8 mouse cellular contexts compared by ENCODE assay signal in the genomic region with DNA sequence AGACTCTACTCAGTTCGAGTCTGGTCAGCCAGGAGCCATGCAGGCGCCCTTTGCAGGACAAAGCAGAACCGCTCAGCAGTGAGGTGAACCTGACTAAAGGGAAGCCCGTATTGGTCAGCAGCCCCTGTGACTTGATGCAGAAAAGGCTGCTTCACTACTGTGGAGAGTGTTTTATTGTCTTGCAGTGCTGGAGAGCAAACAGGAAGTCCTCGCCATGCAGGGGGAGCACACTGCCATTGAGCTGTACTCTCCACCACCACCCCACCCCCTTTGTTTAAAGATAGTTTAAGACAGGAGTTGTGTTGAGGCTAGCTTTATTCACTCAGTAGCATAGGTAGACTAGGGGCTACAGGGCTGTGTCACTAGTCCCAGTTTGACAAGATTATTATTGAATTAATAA. TPM values are rescaled to one million over a fixed set of nuclear protein-coding genes. Genes with fewer than 3 reads are reported as not detected.
DNase-seq lines count a peak whose midpoint lies in the region; ATAC-seq and TF ChIP-seq lines count a peak whose summit lies in the region.

TSS of gene Pole4 (minus strand) at position 145 of the 400 bp plus-strand sequence.

- no peaks in the 10 kb centered on the region for H3K9me3 ChIP-seq in limb, embryonic 11.5 days (ENCODE audit: control insufficient read depth, low read length)

- no peak within 1 kb of the TSS for H3K9ac ChIP-seq in limb, embryonic 11.5 days (ENCODE audit: low read length)

- no peak within 1 kb of the TSS for H3K27ac ChIP-seq in spleen, adult 2 months (ENCODE audit: insufficient read depth, low read length)
- no peak within 1 kb of the TSS for H3K27ac ChIP-seq in embryonic fibroblast, embryonic 13.5 days (ENCODE audit: insufficient read depth, low read length)
- no peak within 1 kb of the TSS for H3K27ac ChIP-seq in limb, embryonic 11.5 days (replicated peaks; ENCODE audit: low read depth, low read length)

- no peak within 1 kb of the TSS for H3K4me2 ChIP-seq in limb, embryonic 11.5 days (ENCODE audit: low read depth, severe bottlenecking)

- intact Hi-C loops in heart, postnatal 10 days (cut with DNase I): no loop called here

- DNase-seq in spleen, adult 2 months (ENCODE audit: low read depth in 1 of 2, low spot score in 2 of 2): no peak
- DNase-seq in spleen, adult 18-20 months: no peak
- DNase-seq in heart, postnatal 10 days: no peak
- DNase-seq in limb, embryonic 11.5 days (ENCODE audit: low spot score): no peak
- no peak for DNase-seq in B cell, adult 2 months
- no peak for DNase-seq in frontal cortex, postnatal 10 days (ENCODE audit: low spot score in 2 of 2)

- ATAC-seq in limb, embryonic 11.5 days (ENCODE audit: insufficient number of reproducible peaks, low FRiP score, low TSS enrichment, low read depth): no peak
- no peak for ATAC-seq in neutrophil, adult 5-6 weeks (ENCODE audit: extremely low read depth, insufficient number of reproducible peaks, low FRiP score, poor library complexity, severe bottlenecking)

- H3K4me3 ChIP-seq in spleen, adult 2 months (ENCODE audit: extremely low read depth, insufficient read depth, insufficient read length): no peak within 1 kb of the TSS
- no peak within 1 kb of the TSS for H3K4me3 ChIP-seq in embryonic fibroblast, embryonic 13.5 days (ENCODE audit: insufficient read depth, low read length)
- H3K4me3 ChIP-seq in limb, embryonic 11.5 days (ENCODE audit: low read depth, low read length): no peak within 1 kb of the TSS

- TF ChIP-seq POLR2A in spleen, adult 2 months (IDR thresholded peaks at IDR 0.05; ENCODE audit: low read depth, low read length): no peak
- no peak for TF ChIP-seq POLR2A in embryonic fibroblast, embryonic 13.5 days (IDR thresholded peaks at IDR 0.05; ENCODE audit: low read depth, low read length)

- H3K36me3 ChIP-seq in spleen, adult 2 months (ENCODE audit: control insufficient read depth, insufficient read depth, low read length): no peaks in the 10 kb centered on the region
- no peaks in the 10 kb centered on the region for H3K36me3 ChIP-seq in limb, embryonic 11.5 days (ENCODE audit: control insufficient read depth, insufficient read depth, low read length)

- H3K4me1 ChIP-seq in spleen, adult 2 months (ENCODE audit: control insufficient read depth, insufficient read depth, insufficient read length): no peaks in the 10 kb centered on the region
- no peaks in the 10 kb centered on the region for H3K4me1 ChIP-seq in embryonic fibroblast, embryonic 13.5 days (ENCODE audit: control insufficient read depth, insufficient read depth, low read length)
- H3K4me1 ChIP-seq in limb, embryonic 11.5 days (ENCODE audit: control insufficient read depth, insufficient read depth, low read length): no peaks in the 10 kb centered on the region

- no peaks in the 10 kb centered on the region for H3K27me3 ChIP-seq in spleen, adult 2 months (ENCODE audit: control insufficient read depth, insufficient read depth, low read length)
- H3K27me3 ChIP-seq in limb, embryonic 11.5 days (ENCODE audit: control insufficient read depth, insufficient read depth, low read length): no peaks in the 10 kb centered on the region

- TF ChIP-seq CTCF in spleen, adult 2 months (IDR thresholded peaks at IDR 0.05; ENCODE audit: extremely low read depth, insufficient read depth, insufficient read length, insufficient replicate concordance): no peak
- TF ChIP-seq CTCF in embryonic fibroblast, embryonic 13.5 days (IDR thresholded peaks at IDR 0.05; ENCODE audit: borderline replicate concordance, insufficient read depth, low read length): no peak

- WGBS in spleen, adult 2 months: 82% methylated on average over 5 of the region's 5 CpGs
- 85% methylated on average over 5 of the region's 5 CpGs for WGBS in limb, embryonic 11.5 days

RNA-seq across cellular contexts. Expression of gene Pole4, which starts in this region (rescaled TPM):
- 23.6 and 27.1 TPM in 2 replicates for polyA plus RNA-seq in spleen, adult 2 months (2012; rRNA removed)
- polyA plus RNA-seq in embryonic fibroblast, embryonic 13.5 days (2011; ENCODE audit: insufficient read length, low read depth, missing spikeins): 54.9 and 75.0 TPM in 2 replicates
- 10 to 100 TPM; 28.2 to 29.8 TPM for total RNA-seq in heart, postnatal 10 days (2021)
- 99.5 and 105 TPM in 2 replicates for polyA plus RNA-seq in limb, embryonic 11.5 days (2014; fragmentation: Nextera tagmentation; extraction: Ambion mirVana)
- total RNA-seq in neutrophil, adult 5-6 weeks (2017): 34.2 and 39.2 TPM in 2 replicates
